Mouse (Mus musculus) heart, adult 8-10 months (tissue): ENCODE data around the gene Ppp1r13b. TPM values are rescaled to one million over a fixed set of nuclear protein-coding genes. Genes with fewer than 3 reads are reported as not detected.

Experiments
- DNase-seq: peaks from one replicate; pipeline ENCODE4 v3.0.0; 2022; ENCODE audit warnings: low spot score
- total RNA-seq, 4 experiments: library from RNA; stranded (reverse); gene quantifications; 2 replicates each; pipeline ENCODE4 v1.2.4; 2022

Ppp1r13b gene
- total RNA-seq, 4 experiments from 2014 or later: 16.7 to 20.8 (median 18.6) TPM

- DNase-seq: no peak
Observed at GRCm38 (mm10) chr12:111916514-111917217, 8.8 kb upstream of the Ppp1r13b start.

DNA sequence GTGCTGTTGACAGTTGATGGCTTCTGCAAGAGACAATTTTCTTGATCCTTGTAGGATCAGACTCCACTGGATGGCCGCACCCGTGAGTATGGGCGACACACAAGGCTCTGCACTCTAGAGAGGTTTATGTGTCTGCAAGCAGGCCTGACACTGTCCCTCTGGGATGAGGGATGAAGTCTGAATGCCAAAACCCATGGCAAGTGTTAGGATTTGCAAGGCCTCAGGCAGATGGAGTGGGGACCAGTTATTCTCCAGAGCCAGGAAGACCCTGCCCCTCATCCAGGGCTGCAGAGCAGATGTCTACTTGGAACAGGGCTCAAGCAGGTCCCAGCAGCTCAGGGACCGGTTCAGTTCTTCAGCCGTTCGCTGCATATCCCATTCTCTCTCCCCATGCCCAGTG, 7.9 kb upstream of the Ppp1r13b start:
- no peak for DNase-seq

- DNase-seq: no peak
Observed at GRCm38 (mm10) chr12:111914031-111914430, 6.1 kb upstream of the Ppp1r13b start.

- no peak for DNase-seq
Observed at GRCm38 (mm10) chr12:111912802-111913201, 4.9 kb upstream of the Ppp1r13b start.

GRCm38 (mm10) chr12:111911796-111912195, 3.9 kb upstream of the Ppp1r13b start:
- DNase-seq: no peak

- no peak for DNase-seq
Observed at GRCm38 (mm10) chr12:111911171-111911760, 3.4 kb upstream of the Ppp1r13b start.

DNA sequence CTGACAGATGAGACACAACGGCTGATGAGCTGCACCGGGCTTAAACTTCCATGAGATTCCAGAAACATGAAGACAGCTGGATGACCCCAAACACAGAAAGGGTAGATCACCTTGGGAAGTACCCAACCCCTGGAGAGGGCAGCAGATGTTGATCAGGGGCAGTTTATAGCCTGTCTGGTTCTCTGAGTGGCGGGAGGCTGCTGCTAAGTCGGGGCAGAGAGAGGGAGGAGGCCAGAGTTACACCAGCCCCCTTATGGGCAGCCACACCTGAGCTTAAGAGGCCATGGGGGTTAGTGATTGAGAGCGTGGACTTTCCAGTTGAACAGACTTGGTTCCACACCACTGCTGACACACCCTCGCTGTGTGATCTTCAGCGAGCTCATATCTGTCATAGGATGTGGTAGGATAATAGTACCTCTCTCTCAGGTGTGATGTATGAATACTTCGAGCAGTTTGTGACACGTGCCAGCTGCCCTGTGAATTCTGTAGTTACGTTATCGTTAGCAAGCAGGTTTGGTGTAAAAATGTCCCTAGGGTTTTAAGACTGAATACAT, 1.2 kb upstream of the Ppp1r13b start:
- no peak for DNase-seq

GRCm38 (mm10) chr12:111907421-111907891, 454 bp downstream of the Ppp1r13b start:
- peak; percentile 35 for DNase-seq

- DNase-seq: no peak
Observed at GRCm38 (mm10) chr12:111906309-111906875, 1.5 kb downstream of the Ppp1r13b start.

DNA sequence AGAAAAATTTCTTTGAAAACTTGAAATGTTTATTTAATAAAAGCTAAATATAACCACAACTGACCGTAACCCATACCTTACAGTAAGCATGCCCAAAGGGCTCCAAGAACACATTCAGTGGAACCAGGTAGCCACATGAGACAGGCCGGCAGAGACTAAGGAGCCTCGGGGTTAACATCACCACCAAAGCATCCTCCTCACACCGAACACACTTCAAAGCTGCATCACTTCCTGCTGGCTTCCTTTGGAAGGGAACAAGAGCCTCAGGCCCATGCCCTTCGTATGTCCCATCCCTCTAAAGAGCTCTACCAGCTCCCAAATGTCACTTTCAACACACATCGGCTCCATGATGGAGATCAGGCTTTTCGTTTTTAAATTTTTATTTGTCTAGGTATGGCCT, 5.4 kb downstream of the Ppp1r13b start:
- DNase-seq: no peak

GRCm38 (mm10) chr12:111901105-111901875, 6.6 kb downstream of the Ppp1r13b start:
- no peak for DNase-seq

- no peak for DNase-seq
Observed at GRCm38 (mm10) chr12:111899646-111900045, 8.3 kb downstream of the Ppp1r13b start.

- DNase-seq: no peak
Observed at GRCm38 (mm10) chr12:111898686-111899085, 9.2 kb downstream of the Ppp1r13b start.

DNA sequence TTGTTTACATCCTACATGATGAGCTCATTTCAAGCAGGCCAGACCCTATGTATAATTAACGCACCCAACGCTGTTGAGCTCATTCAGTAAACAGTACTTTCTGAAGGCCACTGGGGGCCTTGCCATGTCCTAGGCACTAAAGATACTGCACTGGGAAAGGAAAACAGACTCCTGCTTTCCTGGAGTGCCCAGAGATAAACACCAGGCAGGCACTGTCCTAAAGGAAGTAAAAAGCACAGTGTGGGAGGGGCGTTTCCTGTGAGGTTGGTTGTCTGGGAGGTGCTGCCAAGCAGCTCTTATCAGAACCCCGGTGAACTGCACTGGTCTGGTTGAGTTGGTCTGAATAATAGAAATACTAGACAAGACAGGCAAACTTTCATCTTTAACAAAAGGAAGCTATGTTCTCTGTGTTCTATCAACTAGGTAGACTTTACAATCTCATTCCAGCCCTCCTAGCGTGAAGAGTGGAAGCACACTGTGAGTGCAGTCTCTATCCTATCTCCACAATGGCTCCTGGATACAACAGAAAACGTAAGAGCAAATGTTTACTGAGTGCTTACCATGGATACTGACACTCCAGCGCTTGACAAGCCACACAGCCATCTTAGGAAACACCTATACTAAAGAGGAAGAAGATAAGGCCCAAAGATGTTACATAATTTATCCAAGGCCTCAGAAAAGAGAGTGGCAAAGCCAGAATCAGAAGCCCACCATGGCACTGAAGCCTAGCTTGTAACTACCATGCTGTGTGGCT, 10.8 kb downstream of the Ppp1r13b start:
- peak; percentile 72 for DNase-seq

GRCm38 (mm10) chr12:111894082-111894481, 13.8 kb downstream of the Ppp1r13b start:
- peak; percentile 87 for DNase-seq

DNA sequence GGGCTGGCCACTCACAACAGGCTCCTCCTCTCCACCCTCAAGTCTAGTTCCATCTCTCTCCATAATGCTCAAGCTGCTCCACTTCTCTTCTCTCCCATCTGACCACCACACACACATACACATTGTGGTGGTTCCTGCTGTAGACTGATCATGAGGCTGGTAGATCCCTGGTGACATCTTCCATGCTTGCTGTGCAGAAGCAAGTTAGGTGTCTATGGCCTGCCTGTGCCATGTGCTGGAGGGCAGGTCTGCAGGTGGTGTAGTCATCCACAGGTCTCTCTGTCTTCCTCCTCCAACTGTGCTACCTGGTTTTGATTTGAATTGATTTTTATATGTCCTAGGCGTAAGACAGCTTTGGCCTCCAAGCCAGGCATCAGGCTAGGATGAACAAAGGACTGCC, 14.9 kb downstream of the Ppp1r13b start:
- DNase-seq: no peak

- no peak for DNase-seq
Observed at GRCm38 (mm10) chr12:111891800-111892199, 16.1 kb downstream of the Ppp1r13b start.

DNA sequence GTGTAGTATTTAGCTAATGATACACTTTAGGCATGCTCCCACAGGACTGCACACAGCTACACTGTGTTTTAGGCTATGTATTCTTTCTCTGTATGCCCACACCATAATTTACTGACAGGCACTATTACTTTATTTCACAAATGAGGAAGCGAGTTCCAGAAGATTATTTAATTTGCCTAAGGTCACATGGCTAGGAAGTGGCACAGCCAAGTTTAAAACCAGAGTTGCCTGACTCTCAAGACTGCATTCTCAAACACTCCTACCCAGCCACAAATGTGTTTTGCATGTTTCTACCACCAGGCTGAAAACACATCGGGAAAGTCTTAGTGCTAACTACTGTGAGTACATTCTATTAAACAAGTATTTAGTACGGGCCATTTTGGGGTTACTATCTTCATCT, 18.7 kb downstream of the Ppp1r13b start:
- DNase-seq: no peak

DNA sequence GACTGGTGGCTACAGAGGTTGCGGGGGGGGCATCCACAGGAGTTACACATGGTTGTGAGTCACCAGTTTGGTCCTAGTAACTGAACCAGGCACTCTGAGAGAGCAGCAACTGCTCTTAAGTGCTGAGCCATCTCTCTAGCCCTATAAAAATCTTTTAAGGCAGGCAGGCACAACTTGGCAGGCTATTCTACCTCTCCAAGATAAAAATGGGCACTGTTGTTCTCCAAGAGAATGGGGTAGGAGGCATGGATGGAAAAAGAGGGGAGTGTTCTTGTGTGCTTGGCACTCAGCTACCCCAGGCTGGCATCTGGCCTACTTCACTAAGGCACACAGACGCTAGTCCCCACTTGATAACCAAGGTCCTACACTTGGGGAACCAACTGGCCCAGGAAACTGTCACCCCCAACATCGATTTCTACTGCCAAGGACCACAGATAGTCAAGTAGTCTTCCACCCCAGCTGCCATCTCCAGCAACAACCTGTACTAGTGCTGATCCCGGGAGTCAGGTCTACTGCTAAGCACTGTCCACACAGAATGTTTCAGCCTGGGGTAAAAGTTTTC, 19.5 kb downstream of the Ppp1r13b start:
- DNase-seq: no peak

GRCm38 (mm10) chr12:111887005-111887404, 20.9 kb downstream of the Ppp1r13b start:
- DNase-seq: no peak

DNA sequence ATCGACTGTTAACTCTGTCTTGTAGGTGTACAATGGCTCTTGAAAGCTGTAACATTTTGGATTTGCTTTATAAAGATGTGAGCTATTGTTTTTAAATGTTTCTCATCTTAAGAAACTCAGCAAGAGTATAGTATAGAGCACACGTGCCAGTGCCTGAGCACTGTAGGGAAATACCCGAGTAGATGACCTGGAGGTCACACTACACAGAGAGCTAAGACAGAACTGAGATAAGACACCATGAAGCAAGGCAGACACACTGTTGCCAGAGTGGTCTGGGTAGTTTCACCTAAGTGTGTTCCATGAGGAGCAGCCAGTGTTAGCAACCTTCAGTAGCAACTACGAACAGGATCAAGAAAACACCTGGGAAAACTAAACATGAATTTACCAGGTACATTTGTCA, 25.1 kb downstream of the Ppp1r13b start:
- no peak for DNase-seq
